Mouse (Mus musculus) large intestine, adult 2 months (tissue): Measurements from ENCODE around the gene Fgg. TPM values are rescaled to one million over a fixed set of nuclear protein-coding genes. Genes with fewer than 3 reads are reported as not detected.

Experiments used
- DNase-seq: peaks from one replicate; pipeline ENCODE4 v3.0.0-alpha.2; 2012; ENCODE audit warnings: low read depth, low spot score
- WGBS: fragments of 180-500 bp; shearing (Covaris S2); methylation state at CpG from one replicate; pipeline ENCODE4 v1.1.7; 2018; 5-methylcytosine and 5-hydroxymethylcytosine counted together
- polyA plus RNA-seq: library from polyadenylated mRNA; depleted of rRNA; stranded (reverse); fragments of >200 nt; gene quantifications from 2 replicates; pipeline ENCODE4 v1.2.3, GENCODE M21; 2012; rRNA removed

Gene Fgg
- polyA plus RNA-seq, result not detected in 2 replicates

DNA sequence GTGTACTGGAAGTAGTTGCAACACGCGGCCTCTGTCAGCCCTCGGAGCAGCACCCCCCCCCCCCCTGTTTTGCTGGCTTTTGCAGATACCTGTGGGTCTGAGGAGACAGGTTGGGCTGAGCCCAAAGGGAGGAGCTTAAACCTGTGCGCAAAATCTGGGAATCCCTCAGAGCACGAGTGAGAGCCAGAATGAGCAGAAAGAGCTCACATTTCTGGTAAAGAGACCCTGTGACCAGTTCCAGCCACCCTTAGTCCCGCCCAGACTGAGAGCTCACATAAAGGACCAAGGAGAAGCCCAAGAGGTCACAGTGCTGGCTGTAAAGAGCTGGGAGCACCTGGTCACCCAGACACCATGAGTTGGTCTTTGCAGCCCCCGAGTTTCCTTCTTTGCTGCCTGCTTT is at the start of gene Fgg:
Gene Fgg, plus strand, starts transcription at position 168 of the 400 bp plus-strand sequence.
- WGBS, result 48% methylated on average over 7 of the region's 7 CpGs
- DNase-seq, result no peak

DNA sequence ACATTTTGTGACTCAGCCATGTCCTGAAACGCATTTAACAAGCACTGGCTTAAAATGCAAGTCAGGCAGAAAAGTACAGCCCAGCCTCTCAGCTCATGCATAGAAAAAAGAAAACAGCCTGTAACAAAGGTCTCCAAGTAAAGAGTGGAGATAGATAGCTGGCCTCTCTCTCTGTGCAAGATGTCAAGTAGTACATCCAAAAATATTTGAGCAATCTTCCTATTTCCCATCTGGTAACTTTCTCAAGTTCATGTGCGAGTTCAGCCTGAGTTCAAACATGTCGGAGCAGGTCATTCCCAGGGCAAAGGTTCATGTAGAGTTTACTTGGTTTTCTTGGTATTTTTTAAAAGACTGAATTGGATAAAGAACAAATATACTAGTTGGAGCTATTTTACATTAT is 36.5 kb upstream of the Fgg start:
- DNase-seq, result no peak
- WGBS, result 74% methylated on average over 3 of the region's 3 CpGs

DNA sequence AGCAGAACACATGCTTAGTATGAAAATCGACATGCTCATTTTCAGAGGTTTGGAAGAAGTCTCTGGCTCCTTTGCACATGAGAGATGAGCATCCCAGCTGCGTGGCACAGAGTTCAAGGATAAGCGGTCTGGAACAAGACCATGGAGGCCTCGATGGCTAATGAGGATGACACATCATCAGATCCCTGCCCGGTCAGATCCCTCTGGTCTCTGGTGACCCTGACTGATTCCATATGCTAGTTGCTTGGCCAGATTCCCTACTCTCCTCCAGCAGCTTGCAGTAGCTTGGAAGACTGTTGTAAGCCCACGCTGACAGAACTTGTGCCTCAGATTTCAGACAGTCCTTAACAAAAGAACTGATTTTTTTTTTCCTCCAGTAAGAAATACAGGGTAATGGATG is 26.7 kb upstream of the Fgg start:
- WGBS, result 79% methylated on average over 6 of the region's 6 CpGs
- no peak for DNase-seq

GRCm38 (mm10) chr3:82981861-82982260 is 25.7 kb upstream of the Fgg start:
- 57% methylated on average over 8 of the region's 8 CpGs for WGBS
- DNase-seq, result no peak

DNA sequence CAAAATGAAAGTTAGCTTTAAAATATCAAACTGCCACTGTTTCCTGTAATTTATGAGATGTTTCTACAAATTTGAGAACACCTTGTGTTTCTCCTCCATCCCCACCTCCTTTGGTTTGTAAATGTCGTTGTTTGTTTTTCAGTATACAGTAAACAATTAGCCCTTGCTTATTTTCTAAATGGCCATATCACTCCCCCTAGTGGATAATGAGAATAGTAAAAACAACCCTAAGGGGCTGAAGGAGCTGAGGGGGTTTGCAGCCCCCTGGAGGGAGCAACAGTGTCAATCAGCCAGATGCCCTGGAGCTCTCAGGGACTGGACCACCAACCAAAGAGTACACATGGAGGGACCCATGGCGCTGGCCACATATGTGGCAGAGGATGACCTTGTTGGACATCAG is 22.7 kb upstream of the Fgg start:
- WGBS, result 70% methylated on average over 2 of the region's 2 CpGs
- no peak for DNase-seq

- WGBS, result 76% methylated on average over 12 of the region's 12 CpGs
- no peak for DNase-seq
Measured at GRCm38 (mm10) chr3:82991963-82992362, 15.6 kb upstream of the Fgg start.

GRCm38 (mm10) chr3:82992956-82993355 is 14.6 kb upstream of the Fgg start:
- WGBS, result 89% methylated on average over 6 of the region's 6 CpGs
- no peak for DNase-seq

- 4% methylated on average over 24 of the region's 24 CpGs for WGBS
- peak; percentile 6 for DNase-seq
Measured at GRCm38 (mm10) chr3:82995368-82995767, 12.2 kb upstream of the Fgg start.

- no peak for DNase-seq
- 69% methylated on average over 3 of the region's 3 CpGs for WGBS
Measured at GRCm38 (mm10) chr3:82996656-82997055, 10.9 kb upstream of the Fgg start.

DNA sequence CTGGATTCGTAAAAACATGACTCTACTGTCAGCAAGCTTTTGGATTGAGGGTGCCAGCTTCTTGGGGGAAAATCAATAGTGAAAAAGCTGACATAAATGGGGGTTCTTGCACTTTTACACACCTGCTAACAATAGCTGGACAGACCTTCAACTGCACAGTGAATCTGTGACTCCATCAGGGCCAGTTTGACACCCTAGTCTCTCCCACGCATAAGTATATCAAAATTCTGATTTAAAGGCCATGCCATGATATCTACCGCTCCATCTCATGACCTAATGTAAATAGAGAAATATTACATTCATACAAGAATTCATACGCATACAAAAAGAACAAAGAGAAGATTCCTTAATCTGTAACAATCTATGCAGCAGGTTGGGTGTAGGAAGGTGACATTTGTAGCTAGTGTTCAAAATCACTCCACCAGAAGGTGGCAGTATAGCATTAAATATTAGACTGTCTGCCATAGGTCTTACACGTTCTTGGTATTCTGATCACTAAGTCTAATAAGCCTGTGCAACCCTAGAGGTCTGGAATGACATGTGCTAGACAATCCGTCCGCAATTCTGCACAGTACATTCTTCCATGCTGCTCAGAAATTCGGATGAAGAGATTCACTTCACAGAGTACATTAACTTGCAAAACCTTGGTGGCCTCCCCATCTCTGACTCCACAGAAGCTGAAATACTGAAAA is 8.6 kb upstream of the Fgg start:
- WGBS, result 28% methylated on average over 8 of the region's 8 CpGs
- DNase-seq, result peak; percentile 50

DNA sequence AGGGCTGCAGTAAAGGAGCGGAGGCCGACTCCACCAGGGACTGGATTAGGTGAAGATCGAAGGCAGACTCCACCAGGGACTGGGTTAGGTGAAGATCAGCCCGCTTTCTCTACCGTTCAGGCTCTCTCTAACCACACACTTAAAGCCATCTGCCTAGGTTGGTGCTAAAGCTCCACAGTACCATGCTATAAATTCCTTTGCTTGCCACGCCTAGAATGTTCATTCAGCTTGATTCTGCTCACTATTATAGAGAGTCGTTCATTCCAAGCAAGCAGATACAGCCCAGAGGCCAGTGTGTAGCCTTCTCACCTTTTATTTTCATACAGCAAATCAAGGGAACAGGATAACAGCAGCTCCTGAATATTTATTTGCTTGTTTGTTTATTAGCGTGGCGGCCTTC is 7.5 kb upstream of the Fgg start:
- DNase-seq, result no peak
- WGBS, result 42% methylated on average over 9 of the region's 9 CpGs

GRCm38 (mm10) chr3:83002191-83002590 is 5.3 kb upstream of the Fgg start:
- WGBS, result 0% methylated on average over 2 of the region's 2 CpGs
- DNase-seq, result peak; percentile 10

DNA sequence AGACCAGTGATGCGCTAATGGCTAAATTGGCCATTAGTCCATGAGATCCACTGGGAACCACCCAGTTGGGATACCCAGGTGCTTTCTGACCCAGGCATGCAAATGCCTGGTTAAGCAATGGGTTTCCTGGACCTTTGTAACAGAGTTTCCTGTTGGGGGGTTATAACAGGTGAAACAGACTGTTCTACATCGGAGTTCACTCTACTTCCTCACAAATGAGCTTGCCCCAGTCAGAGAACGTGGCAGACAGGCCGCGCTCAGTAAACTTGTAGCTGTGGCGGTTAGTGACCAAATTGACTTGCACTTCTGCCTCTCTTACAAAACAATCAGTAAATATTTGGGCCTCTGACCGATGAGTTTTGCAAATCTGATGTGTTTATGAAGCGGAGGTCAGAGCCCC is 4.5 kb upstream of the Fgg start:
- no peak for DNase-seq
- WGBS, result 84% methylated on average over 8 of the region's 8 CpGs

GRCm38 (mm10) chr3:83004801-83005200 is 2.7 kb upstream of the Fgg start:
- DNase-seq, result no peak
- 93% methylated on average over 7 of the region's 7 CpGs for WGBS

- WGBS, result 51% methylated on average over 11 of the region's 11 CpGs
- DNase-seq, result no peak
Measured at GRCm38 (mm10) chr3:83010291-83010690, 2.8 kb downstream of the Fgg start.

- 85% methylated on average over 4 of the region's 4 CpGs for WGBS
- no peak for DNase-seq
Measured at GRCm38 (mm10) chr3:83011136-83011535, 3.6 kb downstream of the Fgg start.

DNA sequence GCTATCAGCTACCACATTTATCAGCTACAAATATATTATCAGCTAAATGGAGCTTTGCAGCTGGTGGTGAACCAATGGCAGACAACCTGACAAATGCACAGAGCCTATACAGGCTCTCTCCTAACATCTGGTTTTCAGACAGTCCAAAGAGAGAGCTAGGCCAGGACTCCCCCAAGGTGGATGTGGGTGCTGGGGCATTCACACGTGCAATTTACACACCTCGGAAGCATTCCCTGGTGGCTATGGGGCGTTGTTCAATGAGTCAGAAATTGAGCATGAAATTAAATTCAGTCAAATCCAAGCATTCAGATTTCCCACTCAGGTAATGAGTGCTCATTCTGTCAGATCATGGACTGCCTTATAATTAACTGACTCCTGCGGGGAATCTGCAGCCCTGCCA is 4.0 kb downstream of the Fgg start:
- DNase-seq, result no peak

DNA sequence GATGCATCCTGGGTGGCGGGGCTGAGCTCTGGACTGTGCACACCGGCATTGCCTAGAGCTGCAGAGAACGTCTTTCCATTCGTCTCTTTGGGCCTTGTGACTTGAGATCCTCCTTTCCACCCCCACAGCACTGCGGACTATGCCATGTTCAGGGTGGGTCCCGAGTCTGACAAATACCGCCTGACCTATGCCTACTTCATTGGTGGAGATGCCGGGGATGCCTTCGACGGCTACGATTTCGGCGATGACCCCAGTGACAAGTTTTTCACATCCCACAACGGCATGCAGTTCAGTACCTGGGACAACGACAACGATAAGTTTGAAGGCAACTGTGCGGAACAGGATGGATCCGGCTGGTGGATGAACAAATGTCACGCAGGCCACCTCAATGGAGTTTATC is 5.1 kb downstream of the Fgg start:
- WGBS, result 91% methylated on average over 19 of the region's 19 CpGs
- no peak for DNase-seq

More for the DNA sequence above, 4.0 kb downstream of the Fgg start:
- 78% methylated on average over 4 of the region's 4 CpGs for WGBS

DNA sequence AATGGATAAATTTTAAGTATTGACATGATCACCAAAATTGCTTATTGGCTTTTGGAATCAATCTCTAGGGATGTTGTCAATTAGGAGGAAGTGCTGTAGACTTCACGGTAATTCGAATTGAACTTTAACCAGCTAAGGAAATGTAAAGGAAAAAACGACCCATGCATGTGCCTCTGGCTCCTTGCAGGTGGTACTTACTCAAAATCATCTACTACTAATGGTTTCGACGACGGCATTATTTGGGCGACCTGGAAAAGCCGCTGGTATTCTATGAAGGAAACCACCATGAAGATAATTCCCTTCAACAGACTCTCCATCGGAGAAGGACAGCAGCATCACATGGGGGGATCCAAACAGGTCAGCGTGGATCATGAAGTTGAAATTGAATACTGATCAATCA is 6.4 kb downstream of the Fgg start:
- WGBS, result 71% methylated on average over 10 of the region's 10 CpGs

DNA sequence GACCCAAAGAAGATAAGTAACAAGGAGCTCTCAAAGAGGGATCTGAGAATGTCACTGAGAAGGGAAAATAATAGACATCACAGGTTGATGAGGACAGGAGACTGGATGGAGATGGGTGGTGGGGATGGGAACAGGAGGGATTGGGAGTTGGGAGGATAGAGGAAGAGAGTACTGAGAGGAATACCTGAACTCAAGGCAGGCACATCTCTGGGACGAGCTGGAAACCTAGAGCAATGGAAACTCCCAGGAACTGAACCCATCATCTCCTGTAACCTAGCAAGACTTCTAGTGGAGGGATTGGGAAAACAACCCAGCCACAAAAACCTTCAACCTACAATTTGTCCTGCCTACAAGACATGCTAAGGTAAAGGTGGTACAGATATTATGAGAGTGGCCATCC is 8.7 kb downstream of the Fgg start:
- WGBS, result 73% methylated on average over 1 of the region's 1 CpGs

More for the DNA sequence above, 6.4 kb downstream of the Fgg start:
- DNase-seq, result no peak

GRCm38 (mm10) chr3:83020387-83020786 is 12.9 kb downstream of the Fgg start:
- peak; percentile 16 for DNase-seq
- WGBS, result 32% methylated on average over 2 of the region's 2 CpGs

More for the DNA sequence above, 8.7 kb downstream of the Fgg start:
- DNase-seq, result no peak

GRCm38 (mm10) chr3:83021176-83021575 is 13.7 kb downstream of the Fgg start:
- DNase-seq, result no peak
- WGBS, result 76% methylated on average over 5 of the region's 5 CpGs
